Mouse (Mus musculus) frontal cortex, postnatal 25 days (tissue): ENCODE results near the gene Ap2b1.
A peak's percentile ranks its signal among the peaks of the same experiment; 100 is the strongest.

Experiments used
- DNase-seq, 2 experiments: peaks; one replicate each; pipeline ENCODE4 v3.0.0; 2022; ENCODE audit warnings: low spot score in 2 of 2

The Ap2b1 gene

GRCm38 (mm10) chr11:83397626-83398025, 98.8 kb downstream of the Ap2b1 start:
- no peak for DNase-seq

GRCm38 (mm10) chr11:83398724-83399123, 99.9 kb downstream of the Ap2b1 start:
- DNase-seq, result no peak

GRCm38 (mm10) chr11:83403787-83404186, 105.0 kb downstream of the Ap2b1 start:
- no peak for DNase-seq

GRCm38 (mm10) chr11:83406391-83406790, 107.6 kb downstream of the Ap2b1 start:
- no peak for DNase-seq

GRCm38 (mm10) chr11:83408242-83408641, 109.4 kb downstream of the Ap2b1 start:
- DNase-seq, result no peak

- DNase-seq, result no peak
Observed at GRCm38 (mm10) chr11:83409087-83409754, 110.4 kb downstream of the Ap2b1 start, which contains the start of gene Rasl10b. Rasl10b (plus strand) TSS chr11:83409137.

- DNase-seq, result no peak
Observed at GRCm38 (mm10) chr11:83409792-83410291, 111.0 kb downstream of the Ap2b1 start.

- no peak for DNase-seq
Observed at GRCm38 (mm10) chr11:83410510-83410909, 111.7 kb downstream of the Ap2b1 start.

- DNase-seq, result no peak
Observed at GRCm38 (mm10) chr11:83417080-83417479, 118.3 kb downstream of the Ap2b1 start.

GRCm38 (mm10) chr11:83417708-83418107, 118.9 kb downstream of the Ap2b1 start:
- no peak for DNase-seq

- DNase-seq, result peak; percentile 42 to 49
Observed at GRCm38 (mm10) chr11:83418566-83418965, 119.7 kb downstream of the Ap2b1 start.

GRCm38 (mm10) chr11:83420338-83420737, 121.5 kb downstream of the Ap2b1 start:
- DNase-seq, result no peak

- no peak for DNase-seq
Observed at GRCm38 (mm10) chr11:83421305-83421704, 122.5 kb downstream of the Ap2b1 start.

- DNase-seq, result peak; percentile 72 to 77
Observed at GRCm38 (mm10) chr11:83424681-83425080, 125.9 kb downstream of the Ap2b1 start.

- no peak for DNase-seq
Observed at GRCm38 (mm10) chr11:83426964-83427363, 128.1 kb downstream of the Ap2b1 start.

- DNase-seq, result no peak
Observed at GRCm38 (mm10) chr11:83429355-83429754, 130.5 kb downstream of the Ap2b1 start, which contains the start of gene Gas2l2. Gas2l2 (minus strand) TSS chr11:83429455.

- no peak for DNase-seq
Observed at GRCm38 (mm10) chr11:83432533-83432932, 133.7 kb downstream of the Ap2b1 start.

- DNase-seq, result no peak
Observed at GRCm38 (mm10) chr11:83437377-83437776, 138.6 kb downstream of the Ap2b1 start, which contains the start of gene 1700020L24Rik. 1700020L24Rik (plus strand) TSS chr11:83437677.

GRCm38 (mm10) chr11:83439426-83440060, 140.7 kb downstream of the Ap2b1 start:
- DNase-seq, result no peak

- peak; percentile 76 for DNase-seq
Observed at GRCm38 (mm10) chr11:83440081-83441064, 141.5 kb downstream of the Ap2b1 start.

GRCm38 (mm10) chr11:83441235-83441634, 142.4 kb downstream of the Ap2b1 start:
- DNase-seq, result no peak
